Mouse (Mus musculus): ENCODE measurements around the gene Cep135. TPM values are rescaled to one million over a fixed set of nuclear protein-coding genes. Genes with fewer than 3 reads are reported as not detected.

Cep135 gene
- polyA plus RNA-seq, 1 experiment, result 1.1 TPM

DNA sequence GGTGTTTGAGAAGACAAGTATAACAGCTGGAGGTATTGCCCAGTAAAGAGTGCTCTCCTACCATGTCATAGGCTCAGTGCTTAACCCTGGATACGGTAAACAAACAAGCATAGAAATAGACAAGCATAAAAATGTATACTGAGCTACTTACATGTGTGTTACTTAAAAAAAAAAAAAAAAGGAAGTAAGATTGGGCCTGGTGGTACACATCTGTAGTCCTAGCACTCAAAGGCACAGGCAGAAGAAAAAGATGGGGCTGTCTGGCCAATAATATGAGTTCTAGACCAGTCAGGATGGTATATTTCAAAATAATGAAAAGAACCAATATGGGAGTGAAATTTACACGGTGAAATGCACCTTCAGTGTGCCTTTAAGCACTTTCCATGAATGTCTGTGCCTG is 1.5 kb downstream of the Cep135 start:
- TF ChIP-seq CEBPB (IDR thresholded peaks at IDR 0.05; ENCODE audit: insufficient read depth, poor library complexity, severe bottlenecking), result no peak
- no peak for TF ChIP-seq SRF (IDR thresholded peaks at IDR 0.05; ENCODE audit: control insufficient read depth, insufficient read length, low read depth)
- Histone ChIP-seq H3ac (ENCODE audit: control insufficient read depth, insufficient read length) (no peak overlapping the region), H3K4me3 (peak overlapping the region; percentile 54), H3K79me2 (ENCODE audit: control insufficient read depth, insufficient read depth) (no peaks in the 10 kb centered on the region), H3K36me3 (ENCODE audit: control insufficient read depth, insufficient read depth) (peaks cover 10% of the 10 kb centered on the region), H3K27me3 (ENCODE audit: control insufficient read depth, insufficient read depth, insufficient read length) (no peaks in the 10 kb centered on the region), H3K4me2 (ENCODE audit: low read depth) (peak overlapping the region; percentile 93)

DNA sequence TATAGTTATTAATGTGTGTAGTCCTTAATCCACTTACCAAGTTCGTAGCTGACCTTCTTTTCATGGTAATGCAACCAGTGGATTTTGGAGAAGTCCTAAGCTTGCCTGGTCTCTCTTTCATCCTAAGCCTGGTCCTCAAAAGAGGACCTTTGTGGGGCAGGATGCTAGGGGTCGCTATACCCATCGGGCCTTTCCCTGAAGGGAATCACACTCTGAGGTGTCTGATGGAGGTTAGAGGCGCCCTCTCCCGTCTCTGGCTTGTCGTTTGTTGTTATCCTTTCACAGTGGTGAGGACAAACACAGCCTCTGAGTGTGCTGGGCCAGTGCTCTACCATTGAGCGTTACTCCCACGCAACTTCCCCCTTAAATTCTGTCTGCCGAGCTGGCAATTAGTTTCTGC is 3.4 kb downstream of the Cep135 start:
- Histone ChIP-seq H3K36me3 (ENCODE audit: control insufficient read depth, insufficient read depth) (peaks cover 14% of the 10 kb centered on the region), H3K4me3 (no peak overlapping the region), H3K79me2 (ENCODE audit: control insufficient read depth, insufficient read depth) (no peaks in the 10 kb centered on the region), H3K4me2 (ENCODE audit: low read depth) (no peak overlapping the region), H3K27me3 (ENCODE audit: control insufficient read depth, insufficient read depth, insufficient read length) (no peaks in the 10 kb centered on the region), H3ac (ENCODE audit: control insufficient read depth, insufficient read length) (no peak overlapping the region)
- TF ChIP-seq E2F4 (IDR thresholded peaks at IDR 0.05; ENCODE audit: insufficient read depth) (no peak), USF1 (IDR thresholded peaks at IDR 0.05; ENCODE audit: low read depth) (no peak), MYOG (IDR thresholded peaks at IDR 0.05; ENCODE audit: control insufficient read depth in 1 of 3, insufficient read depth in 1 of 3, insufficient read length in 2 of 3, low read depth in 2 of 3) (no peak), POLR2A (IDR thresholded peaks at IDR 0.05; ENCODE audit: insufficient read length, low read depth) (no peak), POLR2AphosphoS2 (IDR thresholded peaks at IDR 0.05; ENCODE audit: insufficient read length, low read depth) (no peak), CEBPB (IDR thresholded peaks at IDR 0.05; ENCODE audit: insufficient read depth, poor library complexity, severe bottlenecking) (no peak), TCF3 (IDR thresholded peaks at IDR 0.05; ENCODE audit: insufficient read length, low read depth) (no peak), TCF12 (IDR thresholded peaks at IDR 0.05; ENCODE audit: insufficient read depth, poor library complexity, severe bottlenecking) (no peak), MAX (IDR thresholded peaks at IDR 0.05; ENCODE audit: low read depth) (no peak), MYOD1 (IDR thresholded peaks at IDR 0.05; ENCODE audit: control insufficient read depth in 1 of 3, insufficient read length in 2 of 3, low read depth in 2 of 3) (no peak), SRF (IDR thresholded peaks at IDR 0.05; ENCODE audit: control insufficient read depth, insufficient read length, low read depth) (no peak), REST (IDR thresholded peaks at IDR 0.05; ENCODE audit: insufficient read depth, insufficient read length) (no peak)

DNA sequence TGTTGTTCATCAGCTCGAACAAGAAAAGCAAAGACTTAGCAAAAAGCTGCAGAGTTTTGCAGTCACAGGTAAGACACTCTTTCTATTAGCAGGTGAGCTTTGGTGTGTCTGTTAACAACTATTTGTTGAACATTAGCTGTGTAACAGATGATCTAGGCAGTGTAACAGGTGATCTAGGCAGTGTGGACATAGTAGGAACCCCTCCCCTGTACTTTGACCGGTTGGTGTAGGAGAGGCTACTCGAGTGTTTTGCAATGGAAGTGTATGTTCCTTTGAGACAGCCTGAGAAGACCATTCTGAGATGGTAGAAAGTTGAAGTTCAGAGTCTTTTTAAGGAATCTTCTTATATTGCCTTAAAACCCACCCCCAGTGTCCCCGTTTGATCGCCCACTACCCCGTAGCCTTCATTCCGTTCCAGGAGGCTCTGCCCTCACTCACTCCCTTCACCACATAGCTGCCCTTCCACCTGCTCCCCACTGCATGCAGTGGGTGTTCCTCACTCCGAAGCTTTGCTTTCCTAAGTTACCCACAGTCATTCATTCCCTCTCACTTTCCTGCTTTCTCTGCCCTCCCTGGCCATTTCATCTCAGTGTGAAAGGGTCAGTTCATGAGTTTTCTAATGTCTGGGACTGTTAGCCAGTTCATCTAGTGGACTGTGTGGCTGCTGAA is 21.3 kb downstream of the Cep135 start:
- H3K36me3 ChIP-seq (ENCODE audit: control insufficient read depth, insufficient read depth), result peaks cover 26% of the 10 kb centered on the region
- H3K27me3 ChIP-seq (ENCODE audit: control insufficient read depth, insufficient read depth, insufficient read length), result no peaks in the 10 kb centered on the region
- H3K79me2 ChIP-seq (ENCODE audit: control insufficient read depth, insufficient read depth), result no peaks in the 10 kb centered on the region
- no peak overlapping the region for H3ac ChIP-seq (ENCODE audit: control insufficient read depth, insufficient read length)
- TF ChIP-seq SRF (IDR thresholded peaks at IDR 0.05; ENCODE audit: control insufficient read depth, insufficient read length, low read depth) (no peak), USF1 (IDR thresholded peaks at IDR 0.05; ENCODE audit: low read depth) (no peak), POLR2A (IDR thresholded peaks at IDR 0.05; ENCODE audit: insufficient read length, low read depth) (no peak), TCF12 (IDR thresholded peaks at IDR 0.05; ENCODE audit: insufficient read depth, poor library complexity, severe bottlenecking) (no peak), MAX (IDR thresholded peaks at IDR 0.05; ENCODE audit: low read depth) (no peak), MYOD1 (IDR thresholded peaks at IDR 0.05; ENCODE audit: control insufficient read depth in 1 of 3, insufficient read length in 2 of 3, low read depth in 2 of 3) (no peak), MYOG (IDR thresholded peaks at IDR 0.05; ENCODE audit: control insufficient read depth in 1 of 3, insufficient read depth in 1 of 3, insufficient read length in 2 of 3, low read depth in 2 of 3) (no peak), POLR2AphosphoS2 (IDR thresholded peaks at IDR 0.05; ENCODE audit: insufficient read length, low read depth) (no peak), E2F4 (IDR thresholded peaks at IDR 0.05; ENCODE audit: insufficient read depth) (no peak), TCF3 (IDR thresholded peaks at IDR 0.05; ENCODE audit: insufficient read length, low read depth) (no peak), REST (IDR thresholded peaks at IDR 0.05; ENCODE audit: insufficient read depth, insufficient read length) (no peak), CEBPB (IDR thresholded peaks at IDR 0.05; ENCODE audit: insufficient read depth, poor library complexity, severe bottlenecking) (no peak)
- H3K4me3 ChIP-seq, result no peak overlapping the region
- H3K4me2 ChIP-seq (ENCODE audit: low read depth), result no peak overlapping the region

DNA sequence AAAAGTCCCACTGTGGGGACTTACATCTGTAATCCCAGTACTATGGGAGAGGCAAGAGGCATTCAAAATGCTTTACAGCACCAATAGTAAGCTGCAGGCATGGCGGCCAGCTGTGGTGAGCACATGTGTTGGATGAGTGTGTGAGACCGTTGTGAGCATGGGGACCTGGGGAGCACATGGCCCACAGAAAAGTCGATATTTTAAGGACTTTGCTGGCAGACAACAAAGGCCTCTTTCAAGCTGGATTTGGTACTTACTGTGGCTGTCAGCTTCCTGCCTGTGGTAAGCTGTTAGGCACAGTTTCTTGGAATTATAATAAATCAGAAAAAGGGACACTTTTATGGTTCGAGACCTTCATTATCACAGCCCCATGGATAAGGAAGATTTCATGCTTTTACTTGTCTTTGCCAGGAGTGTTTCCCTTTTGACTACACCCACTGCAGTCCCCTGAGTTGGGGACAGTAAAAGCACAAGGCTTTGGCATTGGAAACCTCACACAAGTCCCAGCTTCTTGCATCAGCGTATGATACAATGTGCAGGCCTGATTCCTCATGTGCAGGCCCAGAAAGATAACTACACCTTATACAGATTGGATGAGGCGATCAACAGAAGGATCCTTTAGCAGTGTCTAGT is 24.5 kb downstream of the Cep135 start:
- Histone ChIP-seq H3K4me3 (no peak overlapping the region), H3ac (ENCODE audit: control insufficient read depth, insufficient read length) (no peak overlapping the region), H3K79me2 (ENCODE audit: control insufficient read depth, insufficient read depth) (no peaks in the 10 kb centered on the region), H3K4me2 (ENCODE audit: low read depth) (no peak overlapping the region), H3K36me3 (ENCODE audit: control insufficient read depth, insufficient read depth) (peaks cover 22% of the 10 kb centered on the region), H3K27me3 (ENCODE audit: control insufficient read depth, insufficient read depth, insufficient read length) (no peaks in the 10 kb centered on the region)
- TF ChIP-seq POLR2A (IDR thresholded peaks at IDR 0.05; ENCODE audit: insufficient read length, low read depth) (no peak), E2F4 (IDR thresholded peaks at IDR 0.05; ENCODE audit: insufficient read depth) (no peak), TCF3 (IDR thresholded peaks at IDR 0.05; ENCODE audit: insufficient read length, low read depth) (no peak), POLR2AphosphoS2 (IDR thresholded peaks at IDR 0.05; ENCODE audit: insufficient read length, low read depth) (no peak), CEBPB (IDR thresholded peaks at IDR 0.05; ENCODE audit: insufficient read depth, poor library complexity, severe bottlenecking) (no peak), MYOD1 (IDR thresholded peaks at IDR 0.05; ENCODE audit: control insufficient read depth in 1 of 3, insufficient read length in 2 of 3, low read depth in 2 of 3) (no peak), USF1 (IDR thresholded peaks at IDR 0.05; ENCODE audit: low read depth) (no peak), REST (IDR thresholded peaks at IDR 0.05; ENCODE audit: insufficient read depth, insufficient read length) (no peak), TCF12 (IDR thresholded peaks at IDR 0.05; ENCODE audit: insufficient read depth, poor library complexity, severe bottlenecking) (no peak), MYOG (IDR thresholded peaks at IDR 0.05; ENCODE audit: control insufficient read depth in 1 of 3, insufficient read depth in 1 of 3, insufficient read length in 2 of 3, low read depth in 2 of 3) (no peak), SRF (IDR thresholded peaks at IDR 0.05; ENCODE audit: control insufficient read depth, insufficient read length, low read depth) (no peak), MAX (IDR thresholded peaks at IDR 0.05; ENCODE audit: low read depth) (no peak)
